Mouse (Mus musculus): Measurements from ENCODE around the gene Gm12216. TPM values are rescaled to one million over a fixed set of nuclear protein-coding genes. Genes with fewer than 3 reads are reported as not detected.
A peak's percentile ranks its signal among the peaks of the same experiment; 100 is the strongest.

Gene Gm12216
- total and polyA plus RNA-seq, 2 experiments from 2014 or later, result 0.77 TPM; not detected in 1

GRCm38 (mm10) chr11:53773641-53774360 is 85.3 kb downstream of the Gm12216 start:
- H3K4me1 ChIP-seq (ENCODE audit: insufficient read depth), result no peaks in the 10 kb centered on the region
- H3K9ac ChIP-seq, result no peak overlapping the region
- DNase-seq (no peak), ATAC-seq (no peak)
- H3K4me3 ChIP-seq (ENCODE audit: low read depth, low read length), result no peak overlapping the region
- H3K27ac ChIP-seq (ENCODE audit: low read depth, low read length), result no peak overlapping the region
- no peak for TF ChIP-seq CTCF (IDR thresholded peaks at IDR 0.05; ENCODE audit: low read depth)
- no peaks in the 10 kb centered on the region for H3K36me3 ChIP-seq (ENCODE audit: insufficient read depth)
- H3K4me2 ChIP-seq (ENCODE audit: low read depth), result no peak overlapping the region
- no peaks in the 10 kb centered on the region for H3K9me3 ChIP-seq (ENCODE audit: low read length)
- WGBS, result 92% methylated on average over 16 of the region's 16 CpGs
- no peaks in the 10 kb centered on the region for H3K27me3 ChIP-seq (ENCODE audit: insufficient read depth, low read length)

DNA sequence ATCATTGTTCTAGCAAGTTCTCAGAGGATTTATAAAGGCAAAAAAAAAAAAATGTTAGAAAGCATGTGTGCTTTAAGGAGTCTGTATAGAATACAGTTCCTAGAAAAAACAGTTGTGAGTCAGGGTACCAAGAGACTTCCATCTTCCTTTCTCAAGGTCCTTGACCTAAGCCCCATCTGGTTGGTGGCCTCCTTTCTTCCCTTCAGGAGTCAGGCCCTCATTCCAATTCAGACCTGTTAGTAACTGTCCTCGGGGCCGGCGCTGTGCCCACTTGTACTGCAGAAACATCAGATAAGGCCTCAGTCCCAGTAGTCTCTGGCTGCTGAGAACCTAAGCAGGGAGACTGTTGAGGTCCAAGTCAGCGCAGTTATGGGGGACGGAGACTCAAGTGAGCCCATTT is 86.0 kb downstream of the Gm12216 start, which contains the start of gene Gm17334:
Gene Gm17334 (minus strand): TSS at position 101 of the 400 bp plus-strand sequence.
- Histone ChIP-seq H3K27me3 (ENCODE audit: insufficient read depth, low read length) (no peaks in the 10 kb centered on the region), H3K9me3 (ENCODE audit: low read length) (no peaks in the 10 kb centered on the region), H3K36me3 (ENCODE audit: insufficient read depth) (no peaks in the 10 kb centered on the region), H3K9ac (no peak within 1 kb of the TSS), H3K4me2 (ENCODE audit: low read depth) (no peak within 1 kb of the TSS), H3K4me3 (ENCODE audit: low read depth, low read length) (no peak within 1 kb of the TSS), H3K4me1 (ENCODE audit: insufficient read depth) (no peaks in the 10 kb centered on the region), H3K27ac (ENCODE audit: low read depth, low read length) (no peak within 1 kb of the TSS)
- no peak for TF ChIP-seq CTCF (IDR thresholded peaks at IDR 0.05; ENCODE audit: low read depth)
- WGBS, result 96% methylated on average over 5 of the region's 5 CpGs
- DNase-seq, result no peak
- ATAC-seq, result no peak

DNA sequence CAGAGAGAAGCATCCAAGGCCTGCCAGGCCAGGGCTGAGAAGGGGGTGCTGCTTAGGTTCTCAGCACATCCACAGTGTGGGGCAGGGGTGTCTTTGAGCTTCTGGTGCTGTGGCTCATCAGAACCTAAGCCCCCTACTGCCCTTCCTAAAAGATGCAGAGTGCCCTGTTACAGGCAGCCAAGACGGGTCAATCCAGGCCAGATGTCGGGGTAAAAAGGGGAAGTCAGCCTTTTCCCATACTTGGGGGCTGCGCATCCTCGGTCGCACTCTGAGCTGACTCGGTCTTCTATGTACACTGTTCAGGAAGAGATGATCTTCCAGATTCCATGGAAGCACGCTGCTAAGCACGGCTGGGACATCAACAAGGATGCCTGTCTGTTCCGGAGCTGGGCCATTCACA is 86.5 kb downstream of the Gm12216 start:
- no peak overlapping the region for H3K4me3 ChIP-seq (ENCODE audit: low read depth, low read length)
- no peak for DNase-seq
- WGBS, result 84% methylated on average over 9 of the region's 9 CpGs
- H3K36me3 ChIP-seq (ENCODE audit: insufficient read depth), result no peaks in the 10 kb centered on the region
- no peak for ATAC-seq
- H3K9ac ChIP-seq, result no peak overlapping the region
- no peaks in the 10 kb centered on the region for H3K9me3 ChIP-seq (ENCODE audit: low read length)
- no peaks in the 10 kb centered on the region for H3K27me3 ChIP-seq (ENCODE audit: insufficient read depth, low read length)
- no peaks in the 10 kb centered on the region for H3K4me1 ChIP-seq (ENCODE audit: insufficient read depth)
- H3K27ac ChIP-seq (ENCODE audit: low read depth, low read length), result no peak overlapping the region
- no peak for TF ChIP-seq CTCF (IDR thresholded peaks at IDR 0.05; ENCODE audit: low read depth)
- no peak overlapping the region for H3K4me2 ChIP-seq (ENCODE audit: low read depth)

DNA sequence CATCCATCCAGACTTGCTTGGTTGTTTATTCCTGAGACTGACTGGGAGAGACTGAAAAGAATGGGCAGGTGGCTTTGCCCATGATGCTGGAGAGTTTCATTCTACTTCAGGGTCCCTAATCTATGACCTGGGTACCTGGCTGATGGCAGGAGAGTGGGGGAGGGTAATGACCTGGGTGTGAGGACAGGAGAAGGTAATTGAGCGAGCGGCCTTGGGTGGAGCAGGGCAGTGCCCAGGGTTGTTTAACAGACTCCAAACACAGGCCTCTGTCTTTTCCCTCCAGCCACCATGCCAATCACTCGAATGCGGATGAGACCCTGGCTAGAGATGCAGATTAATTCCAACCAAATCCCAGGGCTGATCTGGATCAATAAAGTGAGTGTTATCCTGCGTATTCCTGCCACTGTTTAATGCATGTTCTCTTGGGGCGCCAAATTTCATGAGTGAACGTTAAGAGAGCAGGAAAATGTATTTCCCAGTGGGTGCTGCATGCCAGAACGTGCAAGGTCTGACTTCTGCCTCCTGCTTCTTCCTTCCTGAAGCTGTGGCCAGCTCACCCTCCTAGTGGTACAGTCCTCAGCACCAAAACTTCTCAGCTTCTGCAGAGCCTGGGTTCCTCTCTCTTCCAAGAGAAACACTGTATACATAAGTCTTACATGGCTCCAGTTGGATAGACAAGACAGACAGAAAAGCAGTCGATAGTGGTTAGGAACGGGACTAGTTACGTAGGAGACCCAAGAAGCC is 87.9 kb downstream of the Gm12216 start:
- Histone ChIP-seq H3K4me3 (ENCODE audit: low read depth, low read length) (peak overlapping the region; percentile 67), H3K4me2 (ENCODE audit: low read depth) (peak overlapping the region; percentile 95)

GRCm38 (mm10) chr11:53770125-53770791 is 88.8 kb downstream of the Gm12216 start:
- TF ChIP-seq CTCF (IDR thresholded peaks at IDR 0.05; ENCODE audit: low read depth), result 0 out of 2 replicates have a peak, but pooled peaks have one; percentile 3
- H3K36me3 ChIP-seq (ENCODE audit: insufficient read depth), result no peaks in the 10 kb centered on the region
- H3K27ac ChIP-seq (ENCODE audit: low read depth, low read length), result 0 out of 2 replicates have a peak overlapping the region, but pooled peaks have one; percentile 15

More for the DNA sequence above, 87.9 kb downstream of the Gm12216 start:
- no peaks in the 10 kb centered on the region for H3K4me1 ChIP-seq (ENCODE audit: insufficient read depth)
- DNase-seq, result no peak
- no peaks in the 10 kb centered on the region for H3K27me3 ChIP-seq (ENCODE audit: insufficient read depth, low read length)
- no peak for TF ChIP-seq CTCF (IDR thresholded peaks at IDR 0.05; ENCODE audit: low read depth)
- H3K36me3 ChIP-seq (ENCODE audit: insufficient read depth), result no peaks in the 10 kb centered on the region
- 78% methylated on average over 11 of the region's 11 CpGs for WGBS
- no peak overlapping the region for H3K9ac ChIP-seq
- no peak overlapping the region for H3K27ac ChIP-seq (ENCODE audit: low read depth, low read length)
- no peak for ATAC-seq
- no peaks in the 10 kb centered on the region for H3K9me3 ChIP-seq (ENCODE audit: low read length)

DNA sequence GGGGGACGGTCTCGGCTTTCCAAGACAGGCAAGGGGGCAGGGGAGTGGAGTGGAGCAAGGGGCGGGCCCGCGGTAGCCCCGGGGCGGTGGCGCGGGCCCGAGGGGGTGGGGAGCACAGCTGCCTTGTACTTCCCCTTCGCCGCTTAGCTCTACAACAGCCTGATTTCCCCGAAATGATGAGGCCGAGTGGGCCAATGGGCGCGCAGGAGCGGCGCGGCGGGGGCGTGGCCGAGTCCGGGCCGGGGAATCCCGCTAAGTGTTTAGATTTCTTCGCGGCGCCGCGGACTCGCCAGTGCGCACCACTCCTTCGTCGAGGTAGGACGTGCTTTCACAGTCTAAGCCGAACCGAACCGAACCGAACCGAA is 89.3 kb downstream of the Gm12216 start, which contains the start of gene Irf1:
Gene Irf1 (plus strand): TSS at position 255 of the 365 bp plus-strand sequence.
- no peaks in the 10 kb centered on the region for H3K27me3 ChIP-seq (ENCODE audit: insufficient read depth, low read length)
- 0 out of 2 replicates have a peak within 1 kb of the TSS, but pooled peaks have one; percentile 15 for H3K27ac ChIP-seq (ENCODE audit: low read depth, low read length)
- H3K4me1 ChIP-seq (ENCODE audit: insufficient read depth), result no peaks in the 10 kb centered on the region
- under 1% methylated on average over 40 of the region's 40 CpGs for WGBS
- TF ChIP-seq CTCF (IDR thresholded peaks at IDR 0.05; ENCODE audit: low read depth), result no peak
- H3K9ac ChIP-seq, result peak within 1 kb of the TSS; percentile 62
- DNase-seq (peak; percentile 85), ATAC-seq (peak; percentile 96)
- H3K36me3 ChIP-seq (ENCODE audit: insufficient read depth), result no peaks in the 10 kb centered on the region
- peak within 1 kb of the TSS; percentile 67 for H3K4me3 ChIP-seq (ENCODE audit: low read depth, low read length)
- peak within 1 kb of the TSS; percentile 95 for H3K4me2 ChIP-seq (ENCODE audit: low read depth)
- no peaks in the 10 kb centered on the region for H3K9me3 ChIP-seq (ENCODE audit: low read length)

More at GRCm38 (mm10) chr11:53770125-53770791, 88.8 kb downstream of the Gm12216 start:
- H3K9me3 ChIP-seq (ENCODE audit: low read length), result no peaks in the 10 kb centered on the region
- H3K4me1 ChIP-seq (ENCODE audit: insufficient read depth), result no peaks in the 10 kb centered on the region
- peak overlapping the region; percentile 67 for H3K4me3 ChIP-seq (ENCODE audit: low read depth, low read length)
- H3K9ac ChIP-seq, result peak overlapping the region; percentile 62
- under 1% methylated on average over 70 of the region's 75 CpGs for WGBS
- DNase-seq (peak; percentile 66), ATAC-seq (peak; percentile 89)
- no peaks in the 10 kb centered on the region for H3K27me3 ChIP-seq (ENCODE audit: insufficient read depth, low read length)
- peak overlapping the region; percentile 95 for H3K4me2 ChIP-seq (ENCODE audit: low read depth)

Measured in forebrain, postnatal 0 days (tissue).